Mouse (Mus musculus) myocyte (in vitro differentiated cells): ENCODE measurements around the gene Olfr1347. TPM values are rescaled to one million over a fixed set of nuclear protein-coding genes. Genes with fewer than 3 reads are reported as not detected.

Source experiments
- H3K27me3 ChIP-seq: one replicate; pipeline ENCODE4 v1.6.1; 2011; ENCODE audit not compliant: control insufficient read depth, insufficient read depth, insufficient read length
- H3K36me3 ChIP-seq: one replicate; pipeline ENCODE4 v1.6.1; 2011; ENCODE audit not compliant: control insufficient read depth, insufficient read depth
- H3K4me2 ChIP-seq: one replicate; pipeline ENCODE4 v1.6.1; 2011; ENCODE audit warnings: low read depth, control low read depth
- H3K4me3 ChIP-seq: one replicate; pipeline ENCODE4 v1.5.1; 2011; ENCODE audit warnings: mild to moderate bottlenecking, control low read depth, moderate library complexity
- H3K79me2 ChIP-seq: one replicate; pipeline ENCODE4 v1.6.1; 2011; ENCODE audit not compliant: control insufficient read depth, insufficient read depth
- H3ac ChIP-seq: one replicate; pipeline ENCODE4 v1.6.1; 2011; ENCODE audit not compliant: control insufficient read depth, insufficient read length
- CEBPB ChIP-seq: IDR thresholded peaks from 2 replicates; pipeline ENCODE4 v1.6.1; 2011; ENCODE audit warnings: mild to moderate bottlenecking, moderate library complexity; ENCODE audit not compliant: poor library complexity, insufficient read depth, severe bottlenecking
- E2F4 ChIP-seq: IDR thresholded peaks from one replicate; pipeline ENCODE4 v1.6.1; 2011; ENCODE audit warnings: mild to moderate bottlenecking, control low read depth, moderate library complexity; ENCODE audit not compliant: insufficient read depth
- MAX ChIP-seq: IDR thresholded peaks from one replicate; pipeline ENCODE4 v1.6.1; 2011; ENCODE audit warnings: low read depth, mild to moderate bottlenecking, control low read depth
- MYOD1 ChIP-seq, 3 experiments: IDR thresholded peaks; one replicate each; pipeline ENCODE4 v1.6.1; 2011; ENCODE audit warnings: control low read depth in 2 of 3, low read depth in 2 of 3, mild to moderate bottlenecking in 2 of 3, moderate library complexity in 1 of 3; ENCODE audit not compliant: insufficient read length in 2 of 3, control insufficient read depth in 1 of 3
- MYOG ChIP-seq, 3 experiments: IDR thresholded peaks; one replicate each; pipeline ENCODE4 v1.6.1; 2011; ENCODE audit warnings: control low read depth in 2 of 3, low read depth in 2 of 3, mild to moderate bottlenecking in 2 of 3; ENCODE audit not compliant: insufficient read length in 2 of 3, control insufficient read depth in 1 of 3, insufficient read depth in 1 of 3
- POLR2A ChIP-seq: IDR thresholded peaks from one replicate; pipeline ENCODE4 v1.6.1; 2011; ENCODE audit warnings: low read depth, mild to moderate bottlenecking, control low read depth, moderate library complexity; ENCODE audit not compliant: insufficient read length
- POLR2AphosphoS2 ChIP-seq: IDR thresholded peaks from one replicate; pipeline ENCODE4 v1.6.1; 2011; ENCODE audit warnings: low read depth, control low read depth; ENCODE audit not compliant: insufficient read length
- REST ChIP-seq: IDR thresholded peaks from one replicate; pipeline ENCODE4 v1.6.1; 2011; ENCODE audit warnings: mild to moderate bottlenecking, control low read depth, moderate library complexity; ENCODE audit not compliant: insufficient read depth, insufficient read length
- SRF ChIP-seq: IDR thresholded peaks from one replicate; pipeline ENCODE4 v1.6.1; 2011; ENCODE audit warnings: low read depth; ENCODE audit not compliant: control insufficient read depth, insufficient read length
- TCF12 ChIP-seq: IDR thresholded peaks from one replicate; pipeline ENCODE4 v1.6.1; 2011; ENCODE audit warnings: mild to moderate bottlenecking, control low read depth; ENCODE audit not compliant: poor library complexity, insufficient read depth, severe bottlenecking
- TCF3 ChIP-seq: IDR thresholded peaks from one replicate; pipeline ENCODE4 v1.6.1; 2011; ENCODE audit warnings: low read depth, control low read depth; ENCODE audit not compliant: insufficient read length
- USF1 ChIP-seq: IDR thresholded peaks from one replicate; pipeline ENCODE4 v1.6.1; 2011; ENCODE audit warnings: low read depth, mild to moderate bottlenecking, control low read depth, moderate library complexity
- polyA plus RNA-seq: library from polyadenylated mRNA; unstranded; fragments of >200 nt; fragmentation: generic; extraction: Trizol; gene quantifications from one replicate; pipeline ENCODE4 v1.2.1, GENCODE M21; 2012; ENCODE audit warnings: missing spikeins

The Olfr1347 gene
- polyA plus RNA-seq: not detected

DNA sequence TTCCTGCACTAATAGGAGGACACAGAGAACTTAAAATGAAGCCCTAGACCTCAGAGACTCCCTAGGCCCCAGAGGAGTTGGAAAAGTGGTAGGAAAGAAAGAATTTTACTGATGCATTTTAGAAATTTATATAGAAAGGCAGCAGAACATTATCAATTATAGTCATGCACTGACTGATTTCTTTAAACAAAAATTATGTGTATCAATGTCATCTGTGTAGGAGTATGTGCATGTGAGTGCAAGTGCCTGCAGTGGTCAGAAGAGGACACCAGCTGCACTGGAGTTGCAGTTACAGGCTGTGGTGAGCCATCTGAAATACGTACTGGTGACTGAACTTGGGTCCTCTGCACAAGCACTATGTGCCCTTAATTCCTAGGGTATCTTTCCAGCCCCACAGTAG is at the start of gene Olfr1347:
Gene Olfr1347, minus strand, starts transcription at position 101 of the 400 bp plus-strand sequence.
- no peak within 1 kb of the TSS for H3K4me3 ChIP-seq
- H3ac ChIP-seq: no peak within 1 kb of the TSS
- TF ChIP-seq MYOD1 (IDR thresholded peaks at IDR 0.05; ENCODE audit: control insufficient read depth in 1 of 3, insufficient read length in 2 of 3, low read depth in 2 of 3) (no peak), POLR2A (no peak), POLR2AphosphoS2 (no peak), REST (no peak), USF1 (no peak), TCF3 (no peak), E2F4 (no peak)
- H3K79me2 ChIP-seq: no peaks in the 10 kb centered on the region
- H3K27me3 ChIP-seq: no peaks in the 10 kb centered on the region
- no peaks in the 10 kb centered on the region for H3K36me3 ChIP-seq
- no peak within 1 kb of the TSS for H3K4me2 ChIP-seq

DNA sequence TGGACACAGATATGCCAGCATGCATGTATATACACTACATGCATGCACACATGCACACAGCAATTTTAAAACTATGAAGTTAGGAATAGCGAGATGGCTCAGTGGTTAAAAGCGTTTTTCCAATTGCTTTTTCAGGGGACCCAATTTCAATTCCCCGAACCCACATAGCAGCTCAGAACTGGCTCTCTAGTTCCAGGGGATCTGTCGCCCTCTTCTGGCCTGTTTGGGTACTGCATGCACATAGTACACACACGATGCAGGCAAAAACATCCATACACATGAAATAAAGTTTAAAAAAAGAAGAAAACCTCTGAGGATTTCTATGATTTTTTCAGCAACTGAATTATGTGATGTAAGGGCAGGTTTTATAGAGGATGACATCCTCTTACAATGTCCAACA is 26.6 kb upstream of the Olfr1347 start:
- no peak for TF ChIP-seq TCF3
- TF ChIP-seq MYOG (IDR thresholded peaks at IDR 0.05; ENCODE audit: control insufficient read depth in 1 of 3, insufficient read depth in 1 of 3, insufficient read length in 2 of 3, low read depth in 2 of 3): no peak
- TF ChIP-seq MYOD1 (IDR thresholded peaks at IDR 0.05; ENCODE audit: control insufficient read depth in 1 of 3, insufficient read length in 2 of 3, low read depth in 2 of 3): no peak
- no peak for TF ChIP-seq USF1
- TF ChIP-seq E2F4: no peak
- no peak for TF ChIP-seq TCF12
- H3K36me3 ChIP-seq: no peaks in the 10 kb centered on the region

DNA sequence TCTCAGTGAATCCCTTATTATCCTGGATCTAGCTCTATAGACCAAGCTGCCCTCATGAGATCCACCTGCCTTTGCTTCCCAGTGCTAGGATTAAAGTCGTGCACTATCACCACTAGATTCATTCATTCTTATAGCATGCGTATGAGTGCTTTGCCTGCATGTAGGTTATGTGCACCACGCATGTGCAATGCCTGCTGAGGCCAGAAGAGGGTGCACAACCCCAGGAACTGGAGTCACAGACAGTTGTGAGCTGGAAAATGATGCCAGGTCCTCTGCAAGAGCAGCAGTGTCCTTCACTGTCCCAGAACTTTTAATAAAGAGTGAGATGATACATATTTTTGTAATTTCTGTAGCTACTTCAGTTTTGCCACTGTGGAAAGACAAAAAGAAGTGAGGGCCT is 25.4 kb upstream of the Olfr1347 start:
- H3K36me3 ChIP-seq: no peaks in the 10 kb centered on the region
- TF ChIP-seq REST (no peak), MYOG (IDR thresholded peaks at IDR 0.05; ENCODE audit: control insufficient read depth in 1 of 3, insufficient read depth in 1 of 3, insufficient read length in 2 of 3, low read depth in 2 of 3) (no peak), SRF (no peak), E2F4 (no peak), MYOD1 (IDR thresholded peaks at IDR 0.05; ENCODE audit: control insufficient read depth in 1 of 3, insufficient read length in 2 of 3, low read depth in 2 of 3) (no peak)
- H3K4me2 ChIP-seq: no peak overlapping the region
- H3K4me3 ChIP-seq: no peak overlapping the region
- no peak overlapping the region for H3ac ChIP-seq
- no peaks in the 10 kb centered on the region for H3K27me3 ChIP-seq
- no peaks in the 10 kb centered on the region for H3K79me2 ChIP-seq

More for the DNA sequence above, 26.6 kb upstream of the Olfr1347 start:
- H3K27me3 ChIP-seq: no peaks in the 10 kb centered on the region
- H3K4me3 ChIP-seq: no peak overlapping the region
- H3ac ChIP-seq: no peak overlapping the region
- no peak overlapping the region for H3K4me2 ChIP-seq
- no peaks in the 10 kb centered on the region for H3K79me2 ChIP-seq

DNA sequence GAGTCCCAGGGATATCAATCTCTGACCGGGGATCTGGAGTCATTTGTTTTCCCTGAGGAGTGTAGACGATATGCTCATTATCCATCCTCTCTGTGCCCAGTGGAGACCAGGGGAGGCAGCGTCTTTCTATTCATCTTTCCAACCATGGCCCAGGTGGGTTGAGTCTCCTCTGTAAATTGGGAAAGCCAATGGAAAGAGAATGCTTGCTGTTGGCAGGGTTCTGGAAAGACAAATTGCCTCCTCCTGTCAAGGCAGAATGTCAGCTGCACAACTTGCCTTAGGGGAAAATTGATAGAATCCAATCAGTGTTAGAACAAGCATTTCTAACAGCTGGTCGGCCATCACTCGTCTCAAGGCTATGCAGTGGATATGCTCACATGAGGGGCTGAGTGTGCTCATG is 23.3 kb upstream of the Olfr1347 start, which contains the start of gene Olfr1349:
Gene Olfr1349, minus strand, starts transcription at position 101 of the 400 bp plus-strand sequence.
- Histone ChIP-seq H3K4me3 (no peak within 1 kb of the TSS), H3K79me2 (no peaks in the 10 kb centered on the region), H3K27me3 (no peaks in the 10 kb centered on the region), H3ac (no peak within 1 kb of the TSS), H3K36me3 (no peaks in the 10 kb centered on the region), H3K4me2 (no peak within 1 kb of the TSS)
- TF ChIP-seq MAX (no peak), TCF12 (no peak), CEBPB (no peak), MYOD1 (IDR thresholded peaks at IDR 0.05; ENCODE audit: control insufficient read depth in 1 of 3, insufficient read length in 2 of 3, low read depth in 2 of 3) (no peak), E2F4 (no peak), MYOG (IDR thresholded peaks at IDR 0.05; ENCODE audit: control insufficient read depth in 1 of 3, insufficient read depth in 1 of 3, insufficient read length in 2 of 3, low read depth in 2 of 3) (no peak)

DNA sequence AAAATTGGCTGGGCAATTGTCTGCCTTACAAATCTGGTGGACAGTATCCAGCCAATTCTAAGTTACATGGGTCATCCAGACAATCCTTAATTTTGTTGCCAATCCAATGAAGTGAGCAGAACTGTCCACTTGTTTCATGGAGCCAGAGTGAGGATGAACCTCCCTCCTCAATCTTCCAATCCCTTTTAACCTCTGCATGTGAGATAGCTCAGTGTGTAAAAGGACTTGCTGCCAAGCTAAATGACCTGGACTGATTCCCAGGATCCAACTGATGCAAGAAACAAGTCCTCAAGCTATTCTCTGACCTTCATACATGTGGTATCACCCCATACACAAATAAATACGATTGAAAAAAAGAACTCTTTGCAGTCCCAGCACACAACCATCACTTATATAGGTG is 22.1 kb upstream of the Olfr1347 start:
- H3K79me2 ChIP-seq: no peaks in the 10 kb centered on the region
- TF ChIP-seq TCF3 (no peak), USF1 (no peak), POLR2AphosphoS2 (no peak), E2F4 (no peak), MYOG (IDR thresholded peaks at IDR 0.05; ENCODE audit: control insufficient read depth in 1 of 3, insufficient read depth in 1 of 3, insufficient read length in 2 of 3, low read depth in 2 of 3) (no peak), MAX (no peak), SRF (no peak), POLR2A (no peak), CEBPB (no peak), TCF12 (no peak), REST (no peak), MYOD1 (IDR thresholded peaks at IDR 0.05; ENCODE audit: control insufficient read depth in 1 of 3, insufficient read length in 2 of 3, low read depth in 2 of 3) (no peak)
- no peaks in the 10 kb centered on the region for H3K27me3 ChIP-seq
- H3K4me3 ChIP-seq: no peak overlapping the region
- no peak overlapping the region for H3ac ChIP-seq
- no peaks in the 10 kb centered on the region for H3K36me3 ChIP-seq
- no peak overlapping the region for H3K4me2 ChIP-seq

DNA sequence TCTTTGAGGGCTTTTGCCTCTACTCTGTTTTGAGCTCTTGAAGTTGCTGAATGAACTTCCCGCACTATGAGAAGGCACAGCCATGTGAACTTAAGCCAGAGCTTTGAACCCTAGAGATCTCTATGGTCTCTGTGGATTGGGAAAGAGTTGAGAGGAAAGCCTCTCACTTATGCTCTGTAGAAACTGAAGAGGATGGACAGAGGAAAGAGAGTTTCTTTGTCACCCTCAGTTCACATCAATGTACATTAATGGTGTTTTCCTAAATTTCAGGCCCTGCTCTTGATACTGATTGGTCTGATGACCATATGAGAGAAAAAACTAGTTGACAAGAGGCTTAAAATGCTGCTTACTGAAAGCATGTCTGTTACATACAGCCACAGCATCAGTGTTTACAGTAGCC is 9.1 kb upstream of the Olfr1347 start, which contains the start of gene Olfr1348:
Gene Olfr1348, minus strand, starts transcription at position 101 of the 400 bp plus-strand sequence.
- Histone ChIP-seq H3ac (no peak within 1 kb of the TSS), H3K79me2 (no peaks in the 10 kb centered on the region), H3K4me3 (no peak within 1 kb of the TSS), H3K27me3 (no peaks in the 10 kb centered on the region), H3K36me3 (no peaks in the 10 kb centered on the region), H3K4me2 (no peak within 1 kb of the TSS)
- no peak for TF ChIP-seq POLR2A
- TF ChIP-seq MAX: no peak
- no peak for TF ChIP-seq TCF3
- TF ChIP-seq SRF: no peak
- no peak for TF ChIP-seq E2F4
- no peak for TF ChIP-seq REST
- no peak for TF ChIP-seq CEBPB
- TF ChIP-seq MYOG (IDR thresholded peaks at IDR 0.05; ENCODE audit: control insufficient read depth in 1 of 3, insufficient read depth in 1 of 3, insufficient read length in 2 of 3, low read depth in 2 of 3): no peak
- no peak for TF ChIP-seq TCF12
